Mouse (Mus musculus): ENCODE results near the gene Sh2b3. TPM values are rescaled to one million over a fixed set of nuclear protein-coding genes. Genes with fewer than 3 reads are reported as not detected.
A peak's percentile ranks its signal among the peaks of the same experiment; 100 is the strongest.

Gene Sh2b3
- polyA plus RNA-seq, 1 experiment from 2014 or later, result 22.9 TPM

DNA sequence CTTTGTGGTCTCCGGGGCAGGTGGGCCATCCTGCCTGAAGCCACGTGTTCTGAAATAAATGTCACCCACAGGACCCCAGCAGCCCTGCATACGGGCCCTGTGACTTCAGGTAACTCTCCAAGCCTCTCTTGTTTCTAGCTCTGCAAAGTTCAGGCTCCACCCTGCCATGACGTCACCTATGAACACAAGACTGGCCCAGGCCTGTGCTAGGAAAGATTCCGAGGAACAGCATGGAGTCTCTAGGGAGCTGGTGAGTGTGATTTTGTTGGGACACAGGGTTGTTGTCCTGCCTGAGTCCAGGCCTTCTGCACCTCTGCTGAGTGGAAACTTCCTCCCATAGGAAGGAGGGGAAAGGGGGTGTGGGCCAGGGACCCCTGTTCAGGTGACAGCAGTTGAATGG, 30.5 kb upstream of the Sh2b3 start:
- Histone ChIP-seq H3K4me1 (ENCODE audit: control insufficient read depth, insufficient read depth, low read length) (no peaks in the 10 kb centered on the region), H3K27ac (ENCODE audit: low read depth, low read length) (no peak overlapping the region), H3K4me3 (ENCODE audit: low read length) (no peak overlapping the region), H3K9ac (ENCODE audit: low read depth, low read length) (no peak overlapping the region), H3K4me2 (replicated peaks; ENCODE audit: low read depth, low read length) (no peak overlapping the region), H3K36me3 (ENCODE audit: control insufficient read depth, insufficient read depth, low read length) (peaks cover 4% of the 10 kb centered on the region; the same call in 1 of the 2 replicates), H3K9me3 (ENCODE audit: control insufficient read depth, low read length) (no peaks in the 10 kb centered on the region), H3K27me3 (ENCODE audit: control insufficient read depth, insufficient read depth, low read length) (no peaks in the 10 kb centered on the region)
- no peak for ATAC-seq (ENCODE audit: low FRiP score, low TSS enrichment)
- WGBS, result 48% methylated on average over 5 of the region's 5 CpGs

DNA sequence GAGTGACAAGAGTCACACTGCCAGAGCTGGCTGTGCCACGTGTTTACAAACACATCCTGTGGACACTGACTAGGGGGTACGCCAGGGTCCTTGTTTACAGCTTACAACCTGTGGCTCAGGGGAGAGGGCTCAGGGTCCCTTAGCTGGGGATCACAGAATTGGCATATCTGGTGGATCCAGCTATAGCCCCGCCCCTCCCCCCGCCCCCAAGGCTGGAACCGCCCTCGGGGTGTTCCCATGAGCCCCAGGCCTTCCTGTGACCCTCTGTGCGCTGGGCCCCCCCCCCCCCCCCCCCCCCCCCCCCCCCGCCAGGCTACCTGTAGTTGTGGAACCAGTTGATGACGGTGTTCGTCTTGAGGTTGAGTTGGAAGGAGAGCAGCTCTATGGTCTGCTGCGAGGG, 26.9 kb upstream of the Sh2b3 start:
- Histone ChIP-seq H3K27me3 (ENCODE audit: control insufficient read depth, insufficient read depth, low read length) (no peaks in the 10 kb centered on the region), H3K9ac (ENCODE audit: low read depth, low read length) (no peak overlapping the region), H3K4me3 (ENCODE audit: low read length) (no peak overlapping the region), H3K4me1 (ENCODE audit: control insufficient read depth, insufficient read depth, low read length) (no peaks in the 10 kb centered on the region), H3K27ac (ENCODE audit: low read depth, low read length) (no peak overlapping the region), H3K4me2 (replicated peaks; ENCODE audit: low read depth, low read length) (no peak overlapping the region; the same call in 1 of the 2 replicates), H3K9me3 (ENCODE audit: control insufficient read depth, low read length) (peaks cover 6% of the 10 kb centered on the region; the same call in 1 of the 2 replicates), H3K36me3 (ENCODE audit: control insufficient read depth, insufficient read depth, low read length) (peaks cover 8% of the 10 kb centered on the region; the same call in 1 of the 2 replicates)
- no peak for ATAC-seq (ENCODE audit: low FRiP score, low TSS enrichment)
- 18% methylated on average over 7 of the region's 11 CpGs for WGBS

DNA sequence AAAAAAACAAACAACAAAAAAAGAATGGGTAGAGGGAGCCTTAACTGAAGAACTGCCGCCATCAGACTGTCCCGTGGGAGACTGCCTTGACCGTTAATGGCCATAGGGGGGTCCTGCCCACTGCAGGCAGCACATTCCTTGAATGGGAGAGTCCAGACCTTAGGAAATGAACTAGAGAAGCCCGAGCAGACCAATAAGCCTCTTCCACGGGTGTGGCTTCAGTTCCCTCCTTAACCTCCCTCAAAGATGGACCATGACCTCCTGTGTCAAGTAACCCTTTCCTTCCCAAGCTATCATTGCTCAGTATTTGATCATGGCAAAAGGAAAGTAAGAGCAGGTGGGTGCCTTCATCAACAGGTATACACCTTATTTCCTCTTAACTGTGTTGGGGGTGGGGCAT, 24.5 kb upstream of the Sh2b3 start:
- Histone ChIP-seq H3K9me3 (ENCODE audit: control insufficient read depth, low read length) (peaks cover 6% of the 10 kb centered on the region; the same call in 1 of the 2 replicates), H3K27ac (ENCODE audit: low read depth, low read length) (no peak overlapping the region), H3K4me2 (replicated peaks; ENCODE audit: low read depth, low read length) (no peak overlapping the region), H3K4me3 (ENCODE audit: low read length) (no peak overlapping the region), H3K27me3 (ENCODE audit: control insufficient read depth, insufficient read depth, low read length) (no peaks in the 10 kb centered on the region), H3K4me1 (ENCODE audit: control insufficient read depth, insufficient read depth, low read length) (no peaks in the 10 kb centered on the region), H3K9ac (ENCODE audit: low read depth, low read length) (no peak overlapping the region), H3K36me3 (ENCODE audit: control insufficient read depth, insufficient read depth, low read length) (peaks cover 7% of the 10 kb centered on the region; the same call in 1 of the 2 replicates)
- 30% methylated on average over 5 of the region's 5 CpGs for WGBS
- ATAC-seq (ENCODE audit: low FRiP score, low TSS enrichment), result no peak

DNA sequence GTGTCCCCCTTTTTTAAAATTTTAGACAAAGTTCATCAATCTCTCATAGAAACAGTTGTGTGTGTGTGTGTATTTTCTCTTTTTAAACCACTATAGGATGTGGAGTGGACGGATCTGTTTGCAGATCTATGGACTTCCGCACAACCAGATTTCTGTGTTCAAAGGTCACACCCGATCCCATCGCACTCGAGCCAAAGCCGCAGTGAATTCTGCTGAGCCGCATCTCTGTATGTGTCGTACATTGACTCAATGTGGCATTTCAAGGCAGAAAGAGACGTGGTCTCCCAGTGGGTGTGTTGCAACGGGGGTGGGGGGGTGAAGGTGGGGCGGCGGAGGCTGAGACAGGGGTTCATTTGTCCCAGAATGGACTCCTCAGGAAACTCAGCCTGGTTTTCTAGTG, 21.0 kb upstream of the Sh2b3 start:
- H3K9ac ChIP-seq (ENCODE audit: low read depth, low read length), result no peak overlapping the region
- ATAC-seq (ENCODE audit: low FRiP score, low TSS enrichment), result no peak
- H3K36me3 ChIP-seq (ENCODE audit: control insufficient read depth, insufficient read depth, low read length), result peaks cover 23% of the 10 kb centered on the region
- no peaks in the 10 kb centered on the region for H3K27me3 ChIP-seq (ENCODE audit: control insufficient read depth, insufficient read depth, low read length)
- WGBS, result 91% methylated on average over 12 of the region's 12 CpGs
- H3K4me3 ChIP-seq (ENCODE audit: low read length), result no peak overlapping the region
- H3K9me3 ChIP-seq (ENCODE audit: control insufficient read depth, low read length), result peaks cover 6% of the 10 kb centered on the region; the same call in 1 of the 2 replicates
- H3K4me1 ChIP-seq (ENCODE audit: control insufficient read depth, insufficient read depth, low read length), result no peaks in the 10 kb centered on the region
- H3K4me2 ChIP-seq (replicated peaks; ENCODE audit: low read depth, low read length), result no peak overlapping the region
- no peak overlapping the region for H3K27ac ChIP-seq (ENCODE audit: low read depth, low read length)

DNA sequence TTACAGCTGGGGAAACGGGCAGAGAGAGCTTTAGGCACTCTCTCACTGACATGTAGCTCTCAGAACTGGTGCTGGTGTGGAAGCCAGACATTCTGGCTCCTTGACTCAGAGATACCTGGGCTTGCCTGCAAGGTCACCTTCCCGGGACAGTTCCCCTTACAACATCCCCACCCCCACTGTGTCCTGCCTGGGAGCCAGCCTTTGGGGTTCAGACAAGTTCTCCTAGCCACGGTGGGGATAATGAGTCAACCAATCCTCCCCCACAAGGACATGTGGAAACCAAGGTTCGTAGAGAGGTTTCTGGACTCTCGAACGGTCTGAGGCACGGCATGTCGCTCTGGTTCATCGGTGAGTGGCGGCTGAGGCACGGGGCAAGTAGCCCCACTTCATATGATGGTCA, 19.3 kb upstream of the Sh2b3 start:
- no peaks in the 10 kb centered on the region for H3K27me3 ChIP-seq (ENCODE audit: control insufficient read depth, insufficient read depth, low read length)
- no peak for ATAC-seq (ENCODE audit: low FRiP score, low TSS enrichment)
- H3K36me3 ChIP-seq (ENCODE audit: control insufficient read depth, insufficient read depth, low read length), result peaks cover 38% of the 10 kb centered on the region
- no peak overlapping the region for H3K9ac ChIP-seq (ENCODE audit: low read depth, low read length)
- H3K4me2 ChIP-seq (replicated peaks; ENCODE audit: low read depth, low read length), result no peak overlapping the region
- H3K4me3 ChIP-seq (ENCODE audit: low read length), result no peak overlapping the region
- no peaks in the 10 kb centered on the region for H3K4me1 ChIP-seq (ENCODE audit: control insufficient read depth, insufficient read depth, low read length)
- H3K27ac ChIP-seq (ENCODE audit: low read depth, low read length), result no peak overlapping the region
- H3K9me3 ChIP-seq (ENCODE audit: control insufficient read depth, low read length), result peaks cover 6% of the 10 kb centered on the region; the same call in 1 of the 2 replicates
- WGBS, result 71% methylated on average over 11 of the region's 11 CpGs

DNA sequence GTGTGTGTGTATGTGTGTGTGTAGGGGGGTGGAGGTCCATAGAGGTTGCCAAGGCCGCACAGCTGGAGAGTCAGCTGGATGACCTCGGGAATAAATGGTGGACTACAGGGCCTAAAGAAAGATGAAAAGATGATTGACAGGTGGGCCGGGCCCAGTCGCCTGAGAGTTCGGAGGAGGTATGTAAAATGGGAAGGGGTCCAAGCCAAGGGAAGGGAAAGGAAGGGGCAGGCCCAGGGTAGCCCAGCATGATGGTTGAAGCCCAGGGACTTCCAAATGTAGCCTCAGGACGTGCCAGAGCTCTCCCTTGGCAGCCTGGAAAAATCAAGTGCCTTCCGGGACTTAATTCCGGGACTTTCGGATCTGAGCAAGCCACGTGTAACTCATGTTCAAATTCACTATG, 17.3 kb upstream of the Sh2b3 start:
- Histone ChIP-seq H3K4me3 (ENCODE audit: low read length) (no peak overlapping the region), H3K4me2 (replicated peaks; ENCODE audit: low read depth, low read length) (no peak overlapping the region), H3K9me3 (ENCODE audit: control insufficient read depth, low read length) (no peaks in the 10 kb centered on the region), H3K36me3 (ENCODE audit: control insufficient read depth, insufficient read depth, low read length) (peaks cover 32% of the 10 kb centered on the region), H3K4me1 (ENCODE audit: control insufficient read depth, insufficient read depth, low read length) (peaks cover 8% of the 10 kb centered on the region; the same call in 1 of the 2 replicates), H3K9ac (ENCODE audit: low read depth, low read length) (no peak overlapping the region), H3K27ac (ENCODE audit: low read depth, low read length) (no peak overlapping the region), H3K27me3 (ENCODE audit: control insufficient read depth, insufficient read depth, low read length) (no peaks in the 10 kb centered on the region)
- WGBS, result 80% methylated on average over 10 of the region's 10 CpGs
- ATAC-seq (ENCODE audit: low FRiP score, low TSS enrichment), result no peak

DNA sequence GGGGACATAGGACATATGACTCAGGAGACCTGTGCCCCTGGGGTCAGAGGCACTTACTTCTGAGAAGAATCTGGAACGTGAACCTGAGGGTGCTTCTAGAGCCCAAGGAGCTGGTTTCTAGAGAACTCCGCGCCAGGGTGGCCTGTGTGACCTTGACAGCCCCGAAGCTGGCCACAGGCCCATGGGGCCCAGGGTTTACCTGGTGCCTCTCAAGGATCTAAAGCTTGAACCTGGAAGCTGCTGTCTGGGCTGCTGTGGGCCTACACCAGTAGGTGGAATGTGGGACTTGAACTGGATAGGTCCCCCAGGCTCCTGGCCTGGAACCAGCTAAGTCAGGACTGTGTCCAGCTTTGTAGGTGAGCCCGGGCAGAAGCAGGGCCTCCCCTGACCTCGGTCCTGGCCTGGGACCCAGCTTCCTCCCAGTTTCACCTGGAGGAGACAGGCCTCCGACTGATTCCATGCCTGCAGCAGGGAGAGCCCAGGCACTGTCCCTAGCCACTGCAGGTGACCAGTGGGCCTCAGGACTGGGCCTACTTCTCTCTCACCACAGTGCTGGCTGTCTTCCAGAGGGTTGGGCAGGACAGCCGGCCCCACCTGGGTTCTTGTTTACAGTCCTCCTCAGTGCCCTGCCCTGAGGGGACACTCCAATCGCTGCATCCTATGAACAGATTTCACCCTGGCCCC, 16.1 kb upstream of the Sh2b3 start:
- WGBS, result 85% methylated on average over 9 of the region's 9 CpGs
- Histone ChIP-seq H3K9ac (ENCODE audit: low read depth, low read length) (no peak overlapping the region), H3K4me2 (replicated peaks; ENCODE audit: low read depth, low read length) (no peak overlapping the region), H3K36me3 (ENCODE audit: control insufficient read depth, insufficient read depth, low read length) (peaks cover 32% of the 10 kb centered on the region), H3K27me3 (ENCODE audit: control insufficient read depth, insufficient read depth, low read length) (no peaks in the 10 kb centered on the region), H3K4me3 (ENCODE audit: low read length) (no peak overlapping the region), H3K4me1 (ENCODE audit: control insufficient read depth, insufficient read depth, low read length) (peaks cover 8% of the 10 kb centered on the region; the same call in 1 of the 2 replicates), H3K9me3 (ENCODE audit: control insufficient read depth, low read length) (no peaks in the 10 kb centered on the region), H3K27ac (ENCODE audit: low read depth, low read length) (no peak overlapping the region)
- ATAC-seq (ENCODE audit: low FRiP score, low TSS enrichment), result no peak

DNA sequence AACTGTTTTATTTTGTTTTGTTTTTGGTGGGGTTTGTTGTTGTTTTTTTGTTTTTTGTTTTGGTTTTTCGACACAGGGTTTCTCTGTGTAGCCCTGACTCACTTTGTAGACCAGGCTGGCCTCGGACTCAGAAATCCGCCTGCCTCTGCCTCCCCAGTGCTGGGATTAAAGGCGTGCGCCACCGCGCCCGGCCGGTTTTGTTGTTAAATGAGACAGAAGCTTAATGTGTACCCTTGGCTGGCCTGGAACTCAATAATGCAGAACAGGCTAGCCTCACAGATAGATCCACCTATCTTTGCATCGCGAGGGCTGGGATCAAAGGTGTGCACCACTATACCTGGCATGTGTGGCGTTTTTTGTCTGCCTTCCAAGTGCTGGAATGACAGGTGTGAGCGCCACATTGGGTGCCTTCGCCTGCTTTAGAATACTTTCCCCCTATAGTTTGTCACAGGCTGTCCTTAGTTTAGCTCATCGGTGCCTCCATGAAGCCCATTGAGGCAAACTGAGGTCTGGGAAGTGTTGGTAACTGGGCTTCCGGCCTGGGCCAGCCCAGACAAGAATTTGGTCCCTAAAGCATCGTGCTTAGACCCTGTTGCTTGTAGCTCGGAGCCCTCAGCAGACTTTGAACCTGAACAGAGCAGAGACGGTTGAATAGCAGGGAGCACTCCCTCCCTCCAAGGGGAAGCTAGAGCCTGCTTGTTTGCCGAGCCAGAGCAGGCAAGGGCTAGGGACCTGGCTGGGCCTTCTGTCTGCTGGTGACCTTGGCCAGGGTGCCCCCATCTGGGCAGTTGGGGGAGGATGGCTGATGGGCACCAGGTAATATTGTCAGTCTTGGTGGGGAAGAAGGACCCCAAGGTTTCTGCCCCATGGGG, 12.3 kb upstream of the Sh2b3 start:
- ATAC-seq (ENCODE audit: low FRiP score, low TSS enrichment), result no peak
- Histone ChIP-seq H3K4me1 (ENCODE audit: control insufficient read depth, insufficient read depth, low read length) (peaks cover 12% of the 10 kb centered on the region; the same call in 1 of the 2 replicates), H3K27ac (ENCODE audit: low read depth, low read length) (no peak overlapping the region; the same call in 1 of the 2 replicates), H3K9ac (ENCODE audit: low read depth, low read length) (peak overlapping the region; percentile 91), H3K9me3 (ENCODE audit: control insufficient read depth, low read length) (no peaks in the 10 kb centered on the region), H3K36me3 (ENCODE audit: control insufficient read depth, insufficient read depth, low read length) (peaks cover 28% of the 10 kb centered on the region), H3K4me2 (replicated peaks; ENCODE audit: low read depth, low read length) (peak overlapping the region; percentile 85), H3K4me3 (ENCODE audit: low read length) (peak overlapping the region; percentile 91), H3K27me3 (ENCODE audit: control insufficient read depth, insufficient read depth, low read length) (no peaks in the 10 kb centered on the region; the same call in 1 of the 2 replicates)
- WGBS, result 38% methylated on average over 20 of the region's 20 CpGs

DNA sequence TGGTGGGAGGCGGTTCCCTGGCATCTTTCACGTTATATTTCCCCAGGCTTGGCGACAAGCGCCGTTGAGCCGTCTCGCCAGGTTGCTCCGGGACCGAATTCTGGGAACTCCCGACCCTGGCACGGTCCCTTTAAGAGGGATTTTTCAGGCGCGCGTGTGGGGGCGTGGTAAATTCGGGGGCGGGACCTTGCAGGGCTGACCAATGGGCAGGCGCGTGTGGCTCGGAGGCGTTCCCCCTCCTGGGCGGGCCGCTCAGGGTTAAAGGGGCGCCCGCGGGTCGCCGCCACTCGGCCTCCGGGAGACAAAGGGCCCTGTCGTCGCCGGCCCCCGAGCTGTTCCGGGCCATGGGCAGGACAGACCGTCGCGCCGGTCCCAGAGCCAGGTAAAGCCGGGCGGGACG, 11.3 kb upstream of the Sh2b3 start, which contains the start of gene Pheta1:
Gene Pheta1, plus strand, starts transcription at position 242 of the 400 bp plus-strand sequence.
- Histone ChIP-seq H3K27me3 (ENCODE audit: control insufficient read depth, insufficient read depth, low read length) (peaks cover 3% of the 10 kb centered on the region; the same call in 1 of the 2 replicates), H3K27ac (ENCODE audit: low read depth, low read length) (peak within 1 kb of the TSS; percentile 83)

More for the DNA sequence above, 11.3 kb upstream of the Sh2b3 start, which contains the start of gene Pheta1:
- Histone ChIP-seq H3K9ac (ENCODE audit: low read depth, low read length) (peak within 1 kb of the TSS; percentile 91), H3K9me3 (ENCODE audit: control insufficient read depth, low read length) (no peaks in the 10 kb centered on the region), H3K4me2 (replicated peaks; ENCODE audit: low read depth, low read length) (peak within 1 kb of the TSS; percentile 85), H3K36me3 (ENCODE audit: control insufficient read depth, insufficient read depth, low read length) (peaks cover 20% of the 10 kb centered on the region), H3K4me1 (ENCODE audit: control insufficient read depth, insufficient read depth, low read length) (peaks cover 12% of the 10 kb centered on the region; the same call in 1 of the 2 replicates), H3K4me3 (ENCODE audit: low read length) (peak within 1 kb of the TSS; percentile 91)
- WGBS, result under 1% methylated on average over 42 of the region's 42 CpGs
- ATAC-seq (ENCODE audit: low FRiP score, low TSS enrichment), result peak; percentile 89

Data from kidney, embryonic 14.5 days (tissue).